Mouse (Mus musculus): ENCODE data around the gene Slc5a6. TPM values are rescaled to one million over a fixed set of nuclear protein-coding genes. Genes with fewer than 3 reads are reported as not detected.
A peak's percentile ranks its signal among the peaks of the same experiment; 100 is the strongest.
"Not testable (repeated sequence)": the region's sequence is repeated elsewhere in the genome, so short reads cannot be mapped to it uniquely, and the experiment has no call there.

Gene Slc5a6
- polyA plus RNA-seq, 1 experiment from 2014 or later = 5.4 TPM

- no peaks in the 10 kb centered on the region for H3K9me3 ChIP-seq (replicated peaks; ENCODE audit: control insufficient read depth, low read length)
- no peak for ATAC-seq (replicated peaks; ENCODE audit: insufficient number of reproducible peaks, low FRiP score, low TSS enrichment)
Measured at GRCm38 (mm10) chr5:31050427-31050826, 1.7 kb upstream of the Slc5a6 start.

GRCm38 (mm10) chr5:31047848-31048762 lies 619 bp downstream of the Slc5a6 start, which contains the start of gene Atraid:
TSS of gene Atraid (plus strand) at chr5:31048312.
- peak within 1 kb of the TSS; percentile 89 for H3K9ac ChIP-seq (ENCODE audit: low read depth, low read length)
- H3K9me3 ChIP-seq (replicated peaks; ENCODE audit: control insufficient read depth, low read length) = no peaks in the 10 kb centered on the region
- H3K4me3 ChIP-seq (ENCODE audit: low read depth, low read length) = peak within 1 kb of the TSS; percentile 76
- H3K27me3 ChIP-seq (ENCODE audit: control insufficient read depth, insufficient read depth, low read length) = no peaks in the 10 kb centered on the region
- H3K4me2 ChIP-seq = peak within 1 kb of the TSS; percentile 73
- H3K27ac ChIP-seq (ENCODE audit: low read depth, low read length) = peak within 1 kb of the TSS; percentile 98
- peak; percentile 98 for ATAC-seq (replicated peaks; ENCODE audit: insufficient number of reproducible peaks, low FRiP score, low TSS enrichment)
- under 1% methylated on average over 72 of the region's 73 CpGs for WGBS (ENCODE audit: insufficient replicate concordance)
- no peaks in the 10 kb centered on the region for H3K4me1 ChIP-seq (ENCODE audit: control insufficient read depth, insufficient read depth, low read length)
- no peaks in the 10 kb centered on the region for H3K36me3 ChIP-seq (ENCODE audit: control insufficient read depth, insufficient read depth, low read length)

More at GRCm38 (mm10) chr5:31050427-31050826, 1.7 kb upstream of the Slc5a6 start:
- H3K9ac ChIP-seq (ENCODE audit: low read depth, low read length) = no peak overlapping the region
- H3K4me3 ChIP-seq (ENCODE audit: low read depth, low read length) = no peak overlapping the region
- H3K27ac ChIP-seq (ENCODE audit: low read depth, low read length) = no peak overlapping the region
- no peak overlapping the region for H3K4me2 ChIP-seq
- H3K36me3 ChIP-seq (ENCODE audit: control insufficient read depth, insufficient read depth, low read length) = no peaks in the 10 kb centered on the region
- H3K4me1 ChIP-seq (ENCODE audit: control insufficient read depth, insufficient read depth, low read length) = peaks cover 2% of the 10 kb centered on the region; the same call in 1 of the 2 replicates
- H3K27me3 ChIP-seq (ENCODE audit: control insufficient read depth, insufficient read depth, low read length) = no peaks in the 10 kb centered on the region

DNA sequence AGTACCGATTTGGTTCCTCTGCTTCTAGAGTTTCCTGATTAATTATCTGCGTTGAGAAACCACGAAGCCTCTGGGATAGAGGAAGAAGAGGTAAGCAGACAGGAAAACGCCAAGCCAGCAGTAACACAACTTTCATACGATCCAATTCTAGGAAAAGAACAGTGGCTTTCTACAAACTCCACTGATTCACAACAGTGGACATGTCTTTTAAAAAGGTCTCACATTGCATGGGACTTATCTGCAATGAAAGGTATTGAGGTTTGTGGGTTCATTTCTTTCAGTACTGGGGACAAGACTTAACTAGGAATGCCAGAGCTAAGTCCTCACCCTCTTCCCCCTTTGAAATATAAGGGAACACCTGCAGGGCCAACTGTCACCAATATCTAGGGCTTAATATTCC lies 1.6 kb downstream of the Slc5a6 start:
- no peak for ATAC-seq (replicated peaks; ENCODE audit: insufficient number of reproducible peaks, low FRiP score, low TSS enrichment)
- Histone ChIP-seq H3K4me1 (ENCODE audit: control insufficient read depth, insufficient read depth, low read length) (no peaks in the 10 kb centered on the region), H3K9ac (ENCODE audit: low read depth, low read length) (peak overlapping the region; percentile 89), H3K27me3 (ENCODE audit: control insufficient read depth, insufficient read depth, low read length) (no peaks in the 10 kb centered on the region), H3K4me3 (ENCODE audit: low read depth, low read length) (peak overlapping the region; percentile 76), H3K27ac (ENCODE audit: low read depth, low read length) (no peak overlapping the region), H3K36me3 (ENCODE audit: control insufficient read depth, insufficient read depth, low read length) (no peaks in the 10 kb centered on the region), H3K9me3 (replicated peaks; ENCODE audit: control insufficient read depth, low read length) (no peaks in the 10 kb centered on the region), H3K4me2 (peak overlapping the region; percentile 73)
- 60% methylated on average over 5 of the region's 5 CpGs for WGBS (ENCODE audit: insufficient replicate concordance)

DNA sequence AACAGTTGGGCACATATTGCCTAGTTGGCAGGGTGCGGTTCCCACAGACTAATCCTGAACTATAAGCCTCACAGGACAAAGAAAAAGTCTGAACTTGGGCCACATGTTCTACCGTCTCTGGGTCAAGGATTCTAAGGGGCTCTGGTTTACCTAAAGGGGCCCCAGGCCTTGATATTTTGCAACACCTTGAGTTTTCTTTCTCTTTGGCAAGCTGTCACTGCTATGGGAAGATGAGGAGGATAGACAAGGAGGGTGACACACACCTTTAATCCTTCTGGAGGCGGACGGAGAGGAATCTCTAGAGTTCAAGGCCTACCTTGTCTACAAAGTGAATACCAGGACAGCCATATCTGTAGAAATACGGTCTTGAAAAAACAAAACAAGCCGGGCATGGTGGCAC lies 2.3 kb downstream of the Slc5a6 start:
- Histone ChIP-seq H3K4me1 (ENCODE audit: control insufficient read depth, insufficient read depth, low read length) (no peaks in the 10 kb centered on the region), H3K9me3 (replicated peaks; ENCODE audit: control insufficient read depth, low read length) (no peaks in the 10 kb centered on the region), H3K27ac (ENCODE audit: low read depth, low read length) (no peak overlapping the region), H3K4me2 (no peak overlapping the region), H3K36me3 (ENCODE audit: control insufficient read depth, insufficient read depth, low read length) (no peaks in the 10 kb centered on the region), H3K27me3 (ENCODE audit: control insufficient read depth, insufficient read depth, low read length) (no peaks in the 10 kb centered on the region), H3K4me3 (ENCODE audit: low read depth, low read length) (no peak overlapping the region), H3K9ac (ENCODE audit: low read depth, low read length) (no peak overlapping the region)
- WGBS (ENCODE audit: insufficient replicate concordance) = 89% methylated on average over 6 of the region's 6 CpGs
- ATAC-seq (replicated peaks; ENCODE audit: insufficient number of reproducible peaks, low FRiP score, low TSS enrichment) = no peak

- Histone ChIP-seq H3K4me2 (no peak overlapping the region), H3K36me3 (ENCODE audit: control insufficient read depth, insufficient read depth, low read length) (peaks cover 2% of the 10 kb centered on the region; the same call in 1 of the 2 replicates)
Measured at GRCm38 (mm10) chr5:31038171-31038845, 10.4 kb downstream of the Slc5a6 start.

GRCm38 (mm10) chr5:31036556-31036955 lies 12.2 kb downstream of the Slc5a6 start:
- H3K4me1 ChIP-seq (ENCODE audit: control insufficient read depth, insufficient read depth, low read length); ATAC-seq (replicated peaks; ENCODE audit: insufficient number of reproducible peaks, low FRiP score, low TSS enrichment); H3K36me3 ChIP-seq (ENCODE audit: control insufficient read depth, insufficient read depth, low read length); H3K9ac ChIP-seq (ENCODE audit: low read depth, low read length); H3K27me3 ChIP-seq (ENCODE audit: control insufficient read depth, insufficient read depth, low read length); H3K4me2 ChIP-seq; H3K27ac ChIP-seq (ENCODE audit: low read depth, low read length); H3K4me3 ChIP-seq (ENCODE audit: low read depth, low read length); H3K9me3 ChIP-seq (replicated peaks; ENCODE audit: control insufficient read depth, low read length): not testable (repeated sequence)
- 81% methylated on average over 11 of the region's 11 CpGs for WGBS (ENCODE audit: insufficient replicate concordance)

More at GRCm38 (mm10) chr5:31038171-31038845, 10.4 kb downstream of the Slc5a6 start:
- H3K27me3 ChIP-seq (ENCODE audit: control insufficient read depth, insufficient read depth, low read length) = no peaks in the 10 kb centered on the region
- no peak overlapping the region for H3K4me3 ChIP-seq (ENCODE audit: low read depth, low read length)
- 82% methylated on average over 7 of the region's 7 CpGs for WGBS (ENCODE audit: insufficient replicate concordance)
- no peaks in the 10 kb centered on the region for H3K4me1 ChIP-seq (ENCODE audit: control insufficient read depth, insufficient read depth, low read length)
- no peak overlapping the region for H3K9ac ChIP-seq (ENCODE audit: low read depth, low read length)
- no peaks in the 10 kb centered on the region for H3K9me3 ChIP-seq (replicated peaks; ENCODE audit: control insufficient read depth, low read length)
- H3K27ac ChIP-seq (ENCODE audit: low read depth, low read length) = no peak overlapping the region
- ATAC-seq (replicated peaks; ENCODE audit: insufficient number of reproducible peaks, low FRiP score, low TSS enrichment) = no peak

- Histone ChIP-seq H3K9me3 (replicated peaks; ENCODE audit: control insufficient read depth, low read length) (no peaks in the 10 kb centered on the region), H3K27ac (ENCODE audit: low read depth, low read length) (no peak overlapping the region), H3K4me3 (ENCODE audit: low read depth, low read length) (no peak overlapping the region), H3K36me3 (ENCODE audit: control insufficient read depth, insufficient read depth, low read length) (peaks cover 2% of the 10 kb centered on the region; the same call in 1 of the 2 replicates), H3K9ac (ENCODE audit: low read depth, low read length) (no peak overlapping the region), H3K4me2 (no peak overlapping the region), H3K4me1 (ENCODE audit: control insufficient read depth, insufficient read depth, low read length) (no peaks in the 10 kb centered on the region), H3K27me3 (ENCODE audit: control insufficient read depth, insufficient read depth, low read length) (no peaks in the 10 kb centered on the region)
- 87% methylated on average over 6 of the region's 6 CpGs for WGBS (ENCODE audit: insufficient replicate concordance)
- ATAC-seq (replicated peaks; ENCODE audit: insufficient number of reproducible peaks, low FRiP score, low TSS enrichment) = no peak
Measured at GRCm38 (mm10) chr5:31034669-31035068, 14.1 kb downstream of the Slc5a6 start.

- H3K27ac ChIP-seq (ENCODE audit: low read depth, low read length) = no peak overlapping the region
- WGBS (ENCODE audit: insufficient replicate concordance) = 83% methylated on average over 8 of the region's 8 CpGs
- H3K4me1 ChIP-seq (ENCODE audit: control insufficient read depth, insufficient read depth, low read length) = no peaks in the 10 kb centered on the region
- no peak for ATAC-seq (replicated peaks; ENCODE audit: insufficient number of reproducible peaks, low FRiP score, low TSS enrichment)
- H3K4me3 ChIP-seq (ENCODE audit: low read depth, low read length) = no peak overlapping the region
- no peaks in the 10 kb centered on the region for H3K27me3 ChIP-seq (ENCODE audit: control insufficient read depth, insufficient read depth, low read length)
- no peaks in the 10 kb centered on the region for H3K36me3 ChIP-seq (ENCODE audit: control insufficient read depth, insufficient read depth, low read length)
- no peak overlapping the region for H3K9ac ChIP-seq (ENCODE audit: low read depth, low read length)
- no peak overlapping the region for H3K4me2 ChIP-seq
- no peaks in the 10 kb centered on the region for H3K9me3 ChIP-seq (replicated peaks; ENCODE audit: control insufficient read depth, low read length)
Measured at GRCm38 (mm10) chr5:31031508-31031907, 17.2 kb downstream of the Slc5a6 start.
